ENCODE assay signal across 1 mouse cellular context in the genomic region with DNA sequence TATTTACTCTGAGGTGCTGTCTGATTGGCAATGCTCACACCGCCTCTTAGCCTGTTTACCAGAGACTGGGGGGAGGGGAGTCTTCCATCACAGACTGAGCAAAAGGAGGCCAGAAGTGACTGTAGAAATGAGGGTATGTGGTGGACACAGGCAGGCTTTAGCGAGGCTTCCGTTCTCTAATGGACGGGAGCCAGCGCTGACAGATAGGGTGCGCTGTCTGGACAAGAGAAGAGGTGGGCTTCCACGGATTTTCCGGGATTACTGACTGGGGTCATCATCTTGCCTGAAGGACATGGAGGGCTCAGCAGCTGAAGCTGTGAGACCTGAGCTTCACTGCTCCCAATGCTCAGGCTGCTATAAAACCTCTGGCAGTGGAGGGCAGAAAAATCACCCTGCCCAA.
TF ChIP-seq lines count a peak whose summit lies in the region.

No protein-coding gene starts in this region.

TF ChIP-seq in CH12.LX, 34 proteins besides CTCF, POLR2A, EP300 and RAD21:
- no peak for TF ChIP-seq ZNF384 (IDR thresholded peaks at IDR 0.05; ENCODE audit: low read depth, low read length)
- TF ChIP-seq ZKSCAN1 (IDR thresholded peaks at IDR 0.05; ENCODE audit: borderline replicate concordance, low read depth, low read length) = no peak
- no peak for TF ChIP-seq ELF1 (IDR thresholded peaks at IDR 0.05; ENCODE audit: low read depth, low read length)
- TF ChIP-seq JUND (conservative IDR thresholded peaks at IDR 0.05; ENCODE audit: low read depth, low read length) = no peak
- no peak for TF ChIP-seq UBTF (IDR thresholded peaks at IDR 0.05; ENCODE audit: low read depth, low read length)
- no peak for TF ChIP-seq SMC3 (IDR thresholded peaks at IDR 0.05; ENCODE audit: low read depth, low read length)
- TF ChIP-seq ETS1 (conservative IDR thresholded peaks at IDR 0.05; ENCODE audit: low read depth, low read length) = no peak
